22 mouse cellular contexts compared by ENCODE assay signal in genomic region chr11:48216762-48217161, GRCm38 (mm10).
"Had no signal": no experiment of that assay in that cellular context is flagged by ENCODE, and none has a peak within 500 bp of the region (broad histone marks: within the 10 kb centered on the region; RNA-seq: fewer than 3 reads in every experiment).

No protein-coding gene starts in this region.

- H3K27me3 ChIP-seq: hindbrain, embryonic 12.5 days; intestine, embryonic 15.5 days; limb, embryonic 12.5 days; liver, embryonic 12.5 days had no signal

- H3K4me1 ChIP-seq: hindbrain, embryonic 10.5 days; hindbrain, embryonic 12.5 days; intestine, embryonic 15.5 days; liver, embryonic 12.5 days had no signal

- H3K27ac ChIP-seq: gastrocnemius, adult 2 months; heart, adult 2 months; hindbrain, embryonic 10.5 days; hindbrain, embryonic 12.5 days; hindbrain, embryonic 14.5 days; intestine, embryonic 15.5 days; layer of hippocampus, adult 2 months; limb, embryonic 12.5 days; liver, embryonic 12.5 days; liver, embryonic 14.5 days had no signal

- H3K36me3 ChIP-seq: hindbrain, embryonic 10.5 days; hindbrain, embryonic 12.5 days; intestine, embryonic 15.5 days; limb, embryonic 12.5 days; liver, embryonic 12.5 days had no signal

- H3K4me3 ChIP-seq: gastrocnemius, adult 2 months; heart, adult 2 months; hindbrain, embryonic 10.5 days; hindbrain, embryonic 12.5 days; intestine, embryonic 15.5 days; layer of hippocampus, adult 2 months; limb, embryonic 12.5 days; liver, embryonic 12.5 days had no signal

- ATAC-seq: hindbrain, embryonic 16.5 days; inflammation-experienced regulatory T-cells, adult 6 months; intestine, embryonic 15.5 days; intestine, postnatal 0 days; liver, embryonic 12.5 days had no signal

- H3K9ac ChIP-seq: hindbrain, embryonic 12.5 days; hindbrain, embryonic 14.5 days; intestine, embryonic 15.5 days; limb, embryonic 12.5 days; liver, embryonic 12.5 days; liver, embryonic 14.5 days had no signal

- H3K4me2 ChIP-seq: heart, embryonic 11.5 days; hindbrain, embryonic 12.5 days; hindbrain, embryonic 14.5 days; intestine, embryonic 15.5 days; limb, embryonic 12.5 days; liver, embryonic 12.5 days had no signal

- H3K9me3 ChIP-seq: hindbrain, embryonic 10.5 days; hindbrain, embryonic 12.5 days; intestine, embryonic 15.5 days; limb, embryonic 12.5 days; liver, embryonic 12.5 days had no signal

- DNase-seq: gastrocnemius, adult 2 months; gastrocnemius, postnatal 10 days; gastrocnemius, postnatal 25 days; heart, adult 2 months; heart, postnatal 4 days; kidney, adult 2 months; kidney, postnatal 10 days; kidney, postnatal 25 days; left cerebral cortex, postnatal 4 days; lung, adult 18-20 months had no signal
